Mouse (Mus musculus) midbrain, embryonic 12.5 days (tissue): ENCODE data around the gene Phactr3. TPM values are rescaled to one million over a fixed set of nuclear protein-coding genes. Genes with fewer than 3 reads are reported as not detected.

ENCODE experiments used
- ATAC-seq: fragments of 200-750 bp; cut with Nextera tagmentation; 2 replicates; pipeline ENCODE4 v1.8.0; 2017; ENCODE audit warnings: low read depth, moderate TSS enrichment, moderate library complexity; ENCODE audit not compliant: low FRiP score
- H3K27ac ChIP-seq: fragments of 300-500 bp; sonication (generic); replicated peaks from 2 replicates; pipeline ENCODE4 v1.5.1; 2016; ENCODE audit warnings: mild to moderate bottlenecking
- H3K27me3 ChIP-seq: fragments of 300-500 bp; sonication (generic); 2 replicates; pipeline ENCODE4 v1.6.1; 2016; ENCODE audit warnings: mild to moderate bottlenecking
- H3K36me3 ChIP-seq: fragments of 300-500 bp; sonication (generic); 2 replicates; pipeline ENCODE4 v1.6.1; 2016
- H3K4me1 ChIP-seq: fragments of 300-500 bp; sonication (generic); 2 replicates; pipeline ENCODE4 v1.6.1; 2016
- H3K4me2 ChIP-seq: fragments of 300-500 bp; sonication (generic); replicated peaks from 2 replicates; pipeline ENCODE4 v1.6.1; 2016; ENCODE audit warnings: mild to moderate bottlenecking, moderate library complexity
- H3K4me3 ChIP-seq: fragments of 300-500 bp; sonication (generic); 2 replicates; pipeline ENCODE4 v1.5.1; 2016; ENCODE audit warnings: mild to moderate bottlenecking
- H3K9ac ChIP-seq: fragments of 300-500 bp; sonication (generic); replicated peaks from 2 replicates; pipeline ENCODE4 v1.6.1; 2016; ENCODE audit warnings: mild to moderate bottlenecking, moderate library complexity
- H3K9me3 ChIP-seq: fragments of 300-500 bp; sonication (generic); 2 replicates; pipeline ENCODE4 v1.6.1; 2016; ENCODE audit warnings: mild to moderate bottlenecking
- WGBS: fragments of 180-500 bp; shearing (Covaris S2); methylation state at CpG from one replicate; pipeline ENCODE4 v1.1.7; 2016; 5-methylcytosine and 5-hydroxymethylcytosine counted together
- polyA plus RNA-seq: library from polyadenylated mRNA; unstranded; fragments of >200 nt; fragmentation: Nextera tagmentation; extraction: Ambion mirVana; gene quantifications from 2 replicates; pipeline ENCODE4 v1.2.1, GENCODE M21; 2016

Gene Phactr3
- polyA plus RNA-seq, 1 experiment from 2014 or later: 19.1 TPM

- WGBS: 11% methylated on average over 42 of the region's 42 CpGs
- peak overlapping the region; percentile 69 for H3K27ac ChIP-seq
- no peaks in the 10 kb centered on the region for H3K9me3 ChIP-seq
- peaks cover 17% of the 10 kb centered on the region for H3K4me1 ChIP-seq
- peaks cover 12% of the 10 kb centered on the region for H3K27me3 ChIP-seq
- peak overlapping the region; percentile 85 for H3K4me2 ChIP-seq
- peak; percentile 48 for ATAC-seq
- H3K36me3 ChIP-seq: no peaks in the 10 kb centered on the region
- H3K4me3 ChIP-seq: peak overlapping the region; percentile 64
- peak overlapping the region; percentile 82 for H3K9ac ChIP-seq
Measured at GRCm38 (mm10) chr2:178142291-178143023, 23.7 kb downstream of the Phactr3 start.

- Histone ChIP-seq H3K27me3 (peaks cover 12% of the 10 kb centered on the region), H3K4me1 (peaks cover 17% of the 10 kb centered on the region), H3K27ac (peak overlapping the region; percentile 69), H3K4me3 (peak overlapping the region; percentile 64), H3K9ac (peak overlapping the region; percentile 82), H3K4me2 (peak overlapping the region; percentile 85), H3K36me3 (no peaks in the 10 kb centered on the region), H3K9me3 (no peaks in the 10 kb centered on the region)
- ATAC-seq: no peak
- 57% methylated on average over 3 of the region's 3 CpGs for WGBS
Measured at GRCm38 (mm10) chr2:178143024-178143415, 24.2 kb downstream of the Phactr3 start.

- no peak for ATAC-seq
- Histone ChIP-seq H3K27ac (no peak overlapping the region), H3K4me3 (peak overlapping the region; percentile 64), H3K36me3 (no peaks in the 10 kb centered on the region), H3K9ac (peak overlapping the region; percentile 82; the same call in 1 of the 2 replicates), H3K4me1 (peaks cover 17% of the 10 kb centered on the region), H3K4me2 (peak overlapping the region; percentile 85), H3K9me3 (no peaks in the 10 kb centered on the region), H3K27me3 (peaks cover 12% of the 10 kb centered on the region)
- 74% methylated on average over 1 of the region's 1 CpGs for WGBS
Measured at GRCm38 (mm10) chr2:178143898-178144297, 25.1 kb downstream of the Phactr3 start.

- Histone ChIP-seq H3K27me3 (no peaks in the 10 kb centered on the region), H3K4me2 (no peak overlapping the region), H3K9ac (no peak overlapping the region), H3K36me3 (no peaks in the 10 kb centered on the region), H3K27ac (no peak overlapping the region), H3K4me1 (peaks cover under 1% of the 10 kb centered on the region; the same call in 1 of the 2 replicates), H3K9me3 (no peaks in the 10 kb centered on the region), H3K4me3 (no peak overlapping the region)
- 82% methylated on average over 1 of the region's 1 CpGs for WGBS
- ATAC-seq: no peak
Measured at GRCm38 (mm10) chr2:178149312-178149711, 30.5 kb downstream of the Phactr3 start.

GRCm38 (mm10) chr2:178150697-178151096 is 31.9 kb downstream of the Phactr3 start:
- Histone ChIP-seq H3K27me3 (no peaks in the 10 kb centered on the region), H3K36me3 (no peaks in the 10 kb centered on the region), H3K9ac (no peak overlapping the region), H3K27ac (no peak overlapping the region), H3K4me3 (no peak overlapping the region), H3K9me3 (no peaks in the 10 kb centered on the region), H3K4me2 (no peak overlapping the region), H3K4me1 (peaks cover 8% of the 10 kb centered on the region; the same call in 1 of the 2 replicates)
- 92% methylated on average over 5 of the region's 5 CpGs for WGBS
- ATAC-seq: no peak

- no peak for ATAC-seq
- WGBS: 90% methylated on average over 2 of the region's 2 CpGs
- Histone ChIP-seq H3K4me3 (no peak overlapping the region), H3K9ac (no peak overlapping the region), H3K4me2 (no peak overlapping the region), H3K36me3 (no peaks in the 10 kb centered on the region), H3K27ac (peak overlapping the region; percentile 27; the same call in 1 of the 2 replicates), H3K9me3 (no peaks in the 10 kb centered on the region), H3K27me3 (no peaks in the 10 kb centered on the region), H3K4me1 (peaks cover 8% of the 10 kb centered on the region; the same call in 1 of the 2 replicates)
Measured at GRCm38 (mm10) chr2:178153601-178154000, 34.8 kb downstream of the Phactr3 start.

GRCm38 (mm10) chr2:178154129-178154528 is 35.4 kb downstream of the Phactr3 start:
- whole genome bisulfite sequencing: 45% methylated on average over 5 of the region's 5 CpGs
- Histone ChIP-seq H3K4me1 (peaks cover 8% of the 10 kb centered on the region; the same call in 1 of the 2 replicates), H3K27ac (peak overlapping the region; percentile 27), H3K36me3 (no peaks in the 10 kb centered on the region), H3K9ac (no peak overlapping the region), H3K4me2 (no peak overlapping the region), H3K9me3 (no peaks in the 10 kb centered on the region), H3K4me3 (no peak overlapping the region), H3K27me3 (no peaks in the 10 kb centered on the region)
- ATAC-seq: no peak

- 34% methylated on average over 4 of the region's 4 CpGs for WGBS
- ATAC-seq: peak; percentile 79
- H3K27ac ChIP-seq: peak overlapping the region; percentile 27
Measured at GRCm38 (mm10) chr2:178154576-178154975, 35.8 kb downstream of the Phactr3 start.

GRCm38 (mm10) chr2:178155176-178155916 is 36.6 kb downstream of the Phactr3 start:
- Histone ChIP-seq H3K36me3 (no peaks in the 10 kb centered on the region), H3K9ac (no peak overlapping the region), H3K27ac (no peak overlapping the region), H3K4me3 (no peak overlapping the region), H3K9me3 (no peaks in the 10 kb centered on the region), H3K4me2 (no peak overlapping the region), H3K4me1 (peaks cover 8% of the 10 kb centered on the region; the same call in 1 of the 2 replicates), H3K27me3 (no peaks in the 10 kb centered on the region)
- 81% methylated on average over 8 of the region's 8 CpGs for WGBS
- no peak for ATAC-seq

More at GRCm38 (mm10) chr2:178154576-178154975, 35.8 kb downstream of the Phactr3 start:
- no peak overlapping the region for H3K4me2 ChIP-seq
- H3K4me3 ChIP-seq: no peak overlapping the region
- H3K36me3 ChIP-seq: no peaks in the 10 kb centered on the region
- no peaks in the 10 kb centered on the region for H3K9me3 ChIP-seq
- H3K9ac ChIP-seq: no peak overlapping the region
- H3K4me1 ChIP-seq: peaks cover 8% of the 10 kb centered on the region; the same call in 1 of the 2 replicates
- H3K27me3 ChIP-seq: no peaks in the 10 kb centered on the region

GRCm38 (mm10) chr2:178155917-178156282 is 37.1 kb downstream of the Phactr3 start:
- Histone ChIP-seq H3K4me1 (peaks cover 8% of the 10 kb centered on the region; the same call in 1 of the 2 replicates), H3K36me3 (no peaks in the 10 kb centered on the region)
- WGBS: 78% methylated on average over 1 of the region's 1 CpGs

GRCm38 (mm10) chr2:178158936-178159335 is 40.2 kb downstream of the Phactr3 start:
- H3K27ac ChIP-seq: no peak overlapping the region
- ATAC-seq: no peak
- WGBS: 84% methylated on average over 12 of the region's 12 CpGs
- H3K36me3 ChIP-seq: no peaks in the 10 kb centered on the region
- no peak overlapping the region for H3K9ac ChIP-seq
- no peak overlapping the region for H3K4me2 ChIP-seq
- no peaks in the 10 kb centered on the region for H3K27me3 ChIP-seq
- H3K4me3 ChIP-seq: no peak overlapping the region
- H3K9me3 ChIP-seq: no peaks in the 10 kb centered on the region
- peaks cover 12% of the 10 kb centered on the region; the same call in 1 of the 2 replicates for H3K4me1 ChIP-seq

More at GRCm38 (mm10) chr2:178155917-178156282, 37.1 kb downstream of the Phactr3 start:
- no peak for ATAC-seq
- Histone ChIP-seq H3K9ac (no peak overlapping the region), H3K9me3 (no peaks in the 10 kb centered on the region), H3K27ac (no peak overlapping the region), H3K4me2 (no peak overlapping the region), H3K27me3 (no peaks in the 10 kb centered on the region), H3K4me3 (no peak overlapping the region)

GRCm38 (mm10) chr2:178163981-178164380 is 45.2 kb downstream of the Phactr3 start:
- 90% methylated on average over 1 of the region's 1 CpGs for WGBS
- Histone ChIP-seq H3K4me2 (no peak overlapping the region), H3K9ac (no peak overlapping the region), H3K9me3 (no peaks in the 10 kb centered on the region), H3K36me3 (no peaks in the 10 kb centered on the region), H3K27me3 (no peaks in the 10 kb centered on the region), H3K27ac (no peak overlapping the region), H3K4me1 (peaks cover 4% of the 10 kb centered on the region; the same call in 1 of the 2 replicates), H3K4me3 (no peak overlapping the region)
- no peak for ATAC-seq
